Mouse (Mus musculus) heart, adult 10 weeks (tissue): ENCODE results near the gene Gm20878. TPM values are rescaled to one million over a fixed set of nuclear protein-coding genes. Genes with fewer than 3 reads are reported as not detected.

Experiments used
- polyA plus RNA-seq: library from polyadenylated mRNA; stranded (reverse); fragments of 350-450 nt; fragmentation: Illumina TruSeq; extraction: RNeasy Lipid Tissue Mini Kit (QIAGEN cat#74804); gene quantifications from one replicate; pipeline ENCODE4 v1.2.3, GENCODE M21; 2014; ENCODE audit warnings: low read depth, low replicate concordance

The Gm20878 gene
- polyA plus RNA-seq = not detected

GRCm38 (mm10) chr4:41941272-41941671 is at the start of gene Gm20878:
Gm20878 (plus strand) TSS chr4:41941572.

DNA sequence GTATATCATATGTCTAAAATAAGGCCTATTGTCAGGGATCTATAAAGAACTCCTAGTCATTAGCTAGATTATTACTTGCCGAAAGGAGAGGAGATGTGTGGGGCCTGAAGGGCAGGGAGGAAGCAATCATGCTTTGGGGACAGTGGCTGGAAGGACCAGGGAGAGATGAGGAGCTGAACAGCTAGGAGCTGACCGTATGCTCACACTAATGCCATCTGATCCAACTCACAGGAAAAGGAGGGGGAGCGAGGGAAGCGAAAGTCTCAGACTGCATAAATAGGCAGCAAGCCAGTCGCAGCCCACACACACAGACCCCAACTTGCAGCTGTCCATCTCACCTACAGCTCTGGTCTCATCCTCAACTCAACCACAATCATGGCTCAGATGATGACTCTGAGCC is 38.1 kb upstream of the Gm20878 start, which contains the start of gene Gm21541:
Gm21541 (plus strand) TSS at position 301 of the 400 bp plus-strand sequence.

GRCm38 (mm10) chr4:41965758-41966157 is 24.4 kb downstream of the Gm20878 start, which contains the start of gene Fam205a4:
Fam205a4 (plus strand) TSS chr4:41966058.

Other genes starting within 250 kb of the Gm20878 start
- 6.3 TPM for gene Cntfr, start 244.5 kb upstream of the Gm20878 start, polyA plus RNA-seq
- 114 TPM for gene Il11ra1, start 241.6 kb upstream of the Gm20878 start, polyA plus RNA-seq
- 27.5 TPM for gene Rpp25l, start 228.0 kb upstream of the Gm20878 start, polyA plus RNA-seq
- gene Dctn3, start 218.4 kb upstream of the Gm20878 start, polyA plus RNA-seq = 70.5 TPM
- gene Arid3c, start 210.4 kb upstream of the Gm20878 start, polyA plus RNA-seq = not detected
- gene Galt, start 186.3 kb upstream of the Gm20878 start, polyA plus RNA-seq = 65.1 TPM
- gene Sigmar1, start 185.4 kb upstream of the Gm20878 start, polyA plus RNA-seq = 24.3 TPM
- gene Ccl27a, start 167.3 kb upstream of the Gm20878 start, polyA plus RNA-seq = 25.4 TPM
- gene Gm21541, start 38.0 kb upstream of the Gm20878 start, polyA plus RNA-seq = not detected
- 0.10 TPM for gene Fam205a4, start 24.5 kb downstream of the Gm20878 start, polyA plus RNA-seq
- not detected for gene Gm21093, start 93.2 kb downstream of the Gm20878 start, polyA plus RNA-seq
- not detected for gene Gm3893, start 149.6 kb downstream of the Gm20878 start, polyA plus RNA-seq
- not detected for gene Gm13304, start 173.2 kb downstream of the Gm20878 start, polyA plus RNA-seq
- not detected for gene Gm13306, start 211.9 kb downstream of the Gm20878 start, polyA plus RNA-seq
- 1.4 TPM for gene Gm13305, start 227.0 kb downstream of the Gm20878 start, polyA plus RNA-seq